Comparison of ENCODE assay signal across 8 mouse cellular contexts in the genomic region with DNA sequence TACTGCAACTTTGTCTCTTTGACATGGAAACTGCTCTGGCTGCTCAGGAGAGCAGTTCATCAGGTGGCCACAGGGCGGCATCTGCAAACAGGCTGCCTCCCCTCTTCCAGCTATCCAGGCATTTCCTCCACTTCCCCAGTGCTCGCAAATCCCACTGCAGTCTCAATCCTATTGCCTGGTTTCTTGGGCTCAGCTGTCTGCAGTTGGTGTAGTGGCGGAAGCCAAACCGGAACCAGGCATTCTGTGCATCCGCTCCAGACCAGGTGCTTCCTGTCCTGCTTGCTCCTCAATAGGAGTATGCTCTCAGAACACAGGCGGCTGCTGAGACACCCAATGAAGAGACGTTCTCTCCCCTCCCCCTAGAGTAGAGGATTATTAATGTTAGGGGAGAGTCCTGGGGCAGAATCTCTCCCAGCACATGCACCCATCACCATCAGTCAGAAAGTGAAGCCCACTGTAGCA. TPM values are rescaled to one million over a fixed set of nuclear protein-coding genes. Genes with fewer than 3 reads are reported as not detected.
DNase-seq lines count a peak whose midpoint lies in the region; ATAC-seq and TF ChIP-seq lines count a peak whose summit lies in the region.

No protein-coding gene starts in this region.

- no peaks in the 10 kb centered on the region for H3K9me3 ChIP-seq in hindbrain, postnatal 0 days (ENCODE audit: low read length)
- no peaks in the 10 kb centered on the region for H3K9me3 ChIP-seq in limb, embryonic 11.5 days (ENCODE audit: control insufficient read depth, low read length)
- no peaks in the 10 kb centered on the region for H3K9me3 ChIP-seq in midbrain, embryonic 13.5 days

- H3K27ac ChIP-seq in gastrocnemius, adult 2 months, result peak overlapping the region; percentile 87
- peak overlapping the region; percentile 51; the same call in 1 of the 2 replicates for H3K27ac ChIP-seq in hindbrain, postnatal 0 days
- 0 out of 2 replicates have a peak overlapping the region, but pooled peaks have one; percentile 14 for H3K27ac ChIP-seq in limb, embryonic 11.5 days (replicated peaks; ENCODE audit: low read depth, low read length)
- H3K27ac ChIP-seq in midbrain, embryonic 13.5 days, result peak overlapping the region; percentile 14; the same call in 1 of the 2 replicates

- DNase-seq in left cerebral cortex, adult 18-20 months (ENCODE audit: low spot score in 2 of 2), result peak; percentile 66 to 69
- DNase-seq in left cerebral cortex, adult 11 months (ENCODE audit: low spot score), result no peak
- peak; percentile 81 to 82 for DNase-seq in cerebellum, postnatal 14 days
- peak; percentile 69 for DNase-seq in gastrocnemius, adult 2 months
- DNase-seq in hindbrain, postnatal 0 days (ENCODE audit: low spot score), result peak; percentile 83
- peak; percentile 75 for DNase-seq in limb, embryonic 11.5 days (ENCODE audit: low spot score)
- DNase-seq in thymus, postnatal 0 days (ENCODE audit: low spot score), result peak; percentile 85

- no peak overlapping the region for H3K4me2 ChIP-seq in hindbrain, postnatal 0 days (ENCODE audit: low read depth, low read length)
- H3K4me2 ChIP-seq in limb, embryonic 11.5 days (ENCODE audit: low read depth, severe bottlenecking), result no peak overlapping the region
- H3K4me2 ChIP-seq in midbrain, embryonic 13.5 days (replicated peaks), result no peak overlapping the region

- intact Hi-C loops in gastrocnemius, adult 2 months (cut with DNase I), result loop anchor here (2.0 to 5.0 kb wide), 2 partner anchors 37 to 113 kb away; no protein-coding TSS in a partner anchor

- no peak overlapping the region for H3K9ac ChIP-seq in hindbrain, postnatal 0 days (replicated peaks; ENCODE audit: low read length)
- H3K9ac ChIP-seq in limb, embryonic 11.5 days (ENCODE audit: low read length), result no peak overlapping the region
- H3K9ac ChIP-seq in midbrain, embryonic 13.5 days (replicated peaks), result no peak overlapping the region

- WGBS in hindbrain, postnatal 0 days, result 46% methylated on average over 7 of the region's 7 CpGs
- WGBS in limb, embryonic 11.5 days, result 64% methylated on average over 7 of the region's 7 CpGs
- 57% methylated on average over 7 of the region's 7 CpGs for WGBS in midbrain, embryonic 13.5 days

- H3K27me3 ChIP-seq in hindbrain, postnatal 0 days (ENCODE audit: insufficient read depth, low read length), result peaks cover 6% of the 10 kb centered on the region
- peaks cover 39% of the 10 kb centered on the region for H3K27me3 ChIP-seq in limb, embryonic 11.5 days (ENCODE audit: control insufficient read depth, insufficient read depth, low read length)
- H3K27me3 ChIP-seq in midbrain, embryonic 13.5 days, result peaks cover 50% of the 10 kb centered on the region

- H3K4me1 ChIP-seq in hindbrain, postnatal 0 days (ENCODE audit: insufficient read depth, low read length), result peaks cover 1% of the 10 kb centered on the region; the same call in 1 of the 2 replicates
- H3K4me1 ChIP-seq in limb, embryonic 11.5 days (ENCODE audit: control insufficient read depth, insufficient read depth, low read length), result peaks cover 16% of the 10 kb centered on the region
- H3K4me1 ChIP-seq in midbrain, embryonic 13.5 days (replicated peaks), result peaks cover 8% of the 10 kb centered on the region

- H3K4me3 ChIP-seq in gastrocnemius, adult 2 months, result peak overlapping the region; percentile 57
- no peak overlapping the region for H3K4me3 ChIP-seq in hindbrain, postnatal 0 days (ENCODE audit: low read length)
- no peak overlapping the region for H3K4me3 ChIP-seq in limb, embryonic 11.5 days (ENCODE audit: low read depth, low read length)
- no peak overlapping the region for H3K4me3 ChIP-seq in midbrain, embryonic 13.5 days (replicated peaks)

- TF ChIP-seq CTCF in gastrocnemius, adult 2 months (IDR thresholded peaks at IDR 0.05), result peak; percentile 75
- peak; percentile 90 for TF ChIP-seq CTCF in hindbrain, postnatal 0 days (IDR thresholded peaks at IDR 0.05; ENCODE audit: low read depth)

- peak; percentile 39; the same call in 1 of the 2 replicates for ATAC-seq in hindbrain, postnatal 0 days
- ATAC-seq in limb, embryonic 11.5 days (ENCODE audit: insufficient number of reproducible peaks, low FRiP score, low TSS enrichment, low read depth), result no peak
- ATAC-seq in midbrain, embryonic 13.5 days, result no peak

- H3K36me3 ChIP-seq in hindbrain, postnatal 0 days (ENCODE audit: insufficient read depth, low read length), result peaks cover 18% of the 10 kb centered on the region
- H3K36me3 ChIP-seq in limb, embryonic 11.5 days (ENCODE audit: control insufficient read depth, insufficient read depth, low read length), result peaks cover 20% of the 10 kb centered on the region
- H3K36me3 ChIP-seq in midbrain, embryonic 13.5 days, result peaks cover 53% of the 10 kb centered on the region

RNA-seq across cellular contexts. Expression of gene Lyl1, which starts 1.4 kb away (rescaled TPM):
- 1 to 10 TPM; 2.6 TPM for total RNA-seq in left cerebral cortex, adult 18-20 months (2021)
- total RNA-seq in gastrocnemius, adult 2 months (2021), result 1 to 10 TPM; 1.1 to 1.3 TPM
- total RNA-seq in hindbrain, postnatal 0 days (2014; rRNA removed), result 1.7 and 7.8 TPM in 2 replicates
- polyA plus RNA-seq in hindbrain, postnatal 0 days (2015; fragmentation: Nextera tagmentation; extraction: Ambion mirVana), result 2.0 and 2.3 TPM in 2 replicates
- polyA plus RNA-seq in limb, embryonic 11.5 days (2014; fragmentation: Nextera tagmentation; extraction: Ambion mirVana), result 3.9 and 4.8 TPM in 2 replicates
- polyA plus RNA-seq in midbrain, embryonic 13.5 days (2015; fragmentation: Nextera tagmentation; extraction: Ambion mirVana), result 2.1 and 2.4 TPM in 2 replicates
- polyA plus RNA-seq in thymus, postnatal 0 days (2015; fragmentation: Nextera tagmentation; extraction: Ambion mirVana), result 8.1 and 8.8 TPM in 2 replicates

RNA-seq across cellular contexts. Expression of gene Nacc1, which starts 12.2 kb away (rescaled TPM):
- total RNA-seq in left cerebral cortex, adult 18-20 months (2021), result 10 to 100 TPM; 93.7 to 99.0 TPM
- total RNA-seq in gastrocnemius, adult 2 months (2021), result 10 to 100 TPM; 18.7 to 24.3 TPM
- total RNA-seq in hindbrain, postnatal 0 days (2014; rRNA removed), result 110 and 129 TPM in 2 replicates
- 13.8 and 14.9 TPM in 2 replicates for polyA plus RNA-seq in hindbrain, postnatal 0 days (2015; fragmentation: Nextera tagmentation; extraction: Ambion mirVana)
- 26.4 and 26.7 TPM in 2 replicates for polyA plus RNA-seq in limb, embryonic 11.5 days (2014; fragmentation: Nextera tagmentation; extraction: Ambion mirVana)
- 16.8 and 17.3 TPM in 2 replicates for polyA plus RNA-seq in midbrain, embryonic 13.5 days (2015; fragmentation: Nextera tagmentation; extraction: Ambion mirVana)
- 12.1 TPM in 2 replicates for polyA plus RNA-seq in thymus, postnatal 0 days (2015; fragmentation: Nextera tagmentation; extraction: Ambion mirVana)

RNA-seq across cellular contexts. Expression of gene Trmt1, which starts 13.8 kb away (rescaled TPM):
- total RNA-seq in left cerebral cortex, adult 18-20 months (2021), result 100 to 1,000 TPM in 1 of 2 experiments, 10 to 100 TPM in 1; 99.1 to 101 TPM
- 10 to 100 TPM; 45.6 to 57.5 TPM for total RNA-seq in gastrocnemius, adult 2 months (2021)
- 69.5 and 93.3 TPM in 2 replicates for total RNA-seq in hindbrain, postnatal 0 days (2014; rRNA removed)
- polyA plus RNA-seq in hindbrain, postnatal 0 days (2015; fragmentation: Nextera tagmentation; extraction: Ambion mirVana), result 71.2 and 79.2 TPM in 2 replicates
- 65.7 and 65.9 TPM in 2 replicates for polyA plus RNA-seq in limb, embryonic 11.5 days (2014; fragmentation: Nextera tagmentation; extraction: Ambion mirVana)
- 50.1 and 55.7 TPM in 2 replicates for polyA plus RNA-seq in midbrain, embryonic 13.5 days (2015; fragmentation: Nextera tagmentation; extraction: Ambion mirVana)
- polyA plus RNA-seq in thymus, postnatal 0 days (2015; fragmentation: Nextera tagmentation; extraction: Ambion mirVana), result 50.0 and 51.5 TPM in 2 replicates

RNA-seq across cellular contexts. Expression of gene G430095P16Rik, which starts 22.9 kb away (rescaled TPM):
- total RNA-seq in left cerebral cortex, adult 18-20 months (2021), result not detected
- total RNA-seq in gastrocnemius, adult 2 months (2021), result under 1 TPM; 0.36 to 0.78 TPM
- 1.2 TPM in 1 of 2 replicates, not detected in the other for total RNA-seq in hindbrain, postnatal 0 days (2014; rRNA removed)
- 1.1 and 1.7 TPM in 2 replicates for polyA plus RNA-seq in hindbrain, postnatal 0 days (2015; fragmentation: Nextera tagmentation; extraction: Ambion mirVana)
- polyA plus RNA-seq in limb, embryonic 11.5 days (2014; fragmentation: Nextera tagmentation; extraction: Ambion mirVana), result 7.7 and 8.6 TPM in 2 replicates
- polyA plus RNA-seq in midbrain, embryonic 13.5 days (2015; fragmentation: Nextera tagmentation; extraction: Ambion mirVana), result 1.3 and 1.9 TPM in 2 replicates
- polyA plus RNA-seq in thymus, postnatal 0 days (2015; fragmentation: Nextera tagmentation; extraction: Ambion mirVana), result 2.4 and 3.6 TPM in 2 replicates

RNA-seq across cellular contexts. Expression of gene Ier2, which starts 37.2 kb away (rescaled TPM):
- 10 to 100 TPM; 15.5 to 19.9 TPM for total RNA-seq in left cerebral cortex, adult 18-20 months (2021)
- 1 to 10 TPM; 5.9 to 6.5 TPM for total RNA-seq in gastrocnemius, adult 2 months (2021)
- 12.5 and 13.3 TPM in 2 replicates for total RNA-seq in hindbrain, postnatal 0 days (2014; rRNA removed)
- 20.9 TPM in 2 replicates for polyA plus RNA-seq in hindbrain, postnatal 0 days (2015; fragmentation: Nextera tagmentation; extraction: Ambion mirVana)
- 149 and 156 TPM in 2 replicates for polyA plus RNA-seq in limb, embryonic 11.5 days (2014; fragmentation: Nextera tagmentation; extraction: Ambion mirVana)
- polyA plus RNA-seq in midbrain, embryonic 13.5 days (2015; fragmentation: Nextera tagmentation; extraction: Ambion mirVana), result 20.0 and 26.3 TPM in 2 replicates
- 76.9 and 86.0 TPM in 2 replicates for polyA plus RNA-seq in thymus, postnatal 0 days (2015; fragmentation: Nextera tagmentation; extraction: Ambion mirVana)

Comparison
In these comparisons a context has a peak if more than half of its experiments do, and no peak if none do; other contexts are left out.
1. H3K27ac ChIP-seq: peak in every context shown above with its lines; median percentile 87 in gastrocnemius, adult 2 months; 51 in hindbrain, postnatal 0 days; 14 in limb, embryonic 11.5 days; 14 in midbrain, embryonic 13.5 days.